Mouse (Mus musculus) embryonic facial prominence, embryonic 15.5 days (tissue): ENCODE measurements around the gene Tcf20. TPM values are rescaled to one million over a fixed set of nuclear protein-coding genes. Genes with fewer than 3 reads are reported as not detected.

Experiments
- ATAC-seq: fragments of 200-750 bp; cut with Nextera tagmentation; 2 replicates; pipeline ENCODE4 v1.8.0; 2017; ENCODE audit warnings: low read depth, moderate TSS enrichment; ENCODE audit not compliant: insufficient number of reproducible peaks, low FRiP score, low TSS enrichment
- H3K27ac ChIP-seq: fragments of 300-500 bp; sonication (generic); replicated peaks from 2 replicates; pipeline ENCODE4 v1.5.1; 2015; ENCODE audit warnings: mild to moderate bottlenecking, inconsistent platforms
- H3K27me3 ChIP-seq: fragments of 300-500 bp; sonication (generic); 2 replicates; pipeline ENCODE4 v1.6.1; 2015; ENCODE audit warnings: inconsistent platforms
- H3K36me3 ChIP-seq: fragments of 300-500 bp; sonication (generic); 2 replicates; pipeline ENCODE4 v1.6.1; 2015; ENCODE audit warnings: mild to moderate bottlenecking, inconsistent platforms
- H3K4me1 ChIP-seq: fragments of 300-500 bp; sonication (generic); 2 replicates; pipeline ENCODE4 v1.6.1; 2015; ENCODE audit warnings: inconsistent platforms
- H3K4me2 ChIP-seq: fragments of 300-500 bp; sonication (generic); replicated peaks from 2 replicates; pipeline ENCODE4 v1.6.1; 2015; ENCODE audit warnings: mild to moderate bottlenecking, inconsistent platforms
- H3K4me3 ChIP-seq: fragments of 300-500 bp; sonication (generic); replicated peaks from 2 replicates; pipeline ENCODE4 v1.5.1; 2015; ENCODE audit warnings: mild to moderate bottlenecking, inconsistent platforms
- H3K9ac ChIP-seq: fragments of 300-500 bp; sonication (generic); 2 replicates; pipeline ENCODE4 v1.6.1; 2015; ENCODE audit warnings: inconsistent platforms
- H3K9me3 ChIP-seq: fragments of 300-500 bp; sonication (generic); replicated peaks from 2 replicates; pipeline ENCODE4 v1.6.1; 2016; ENCODE audit warnings: inconsistent platforms
- WGBS: fragments of 180-500 bp; shearing (Covaris S2); methylation state at CpG from one replicate; pipeline ENCODE4 v1.1.7; 2015; 5-methylcytosine and 5-hydroxymethylcytosine counted together
- polyA plus RNA-seq: library from polyadenylated mRNA; unstranded; fragments of >200 nt; fragmentation: Nextera tagmentation; extraction: Ambion mirVana; gene quantifications from 2 replicates; pipeline ENCODE4 v1.2.1, GENCODE M21; 2015

Tcf20 gene
- polyA plus RNA-seq, 1 experiment from 2014 or later = 10.5 TPM

DNA sequence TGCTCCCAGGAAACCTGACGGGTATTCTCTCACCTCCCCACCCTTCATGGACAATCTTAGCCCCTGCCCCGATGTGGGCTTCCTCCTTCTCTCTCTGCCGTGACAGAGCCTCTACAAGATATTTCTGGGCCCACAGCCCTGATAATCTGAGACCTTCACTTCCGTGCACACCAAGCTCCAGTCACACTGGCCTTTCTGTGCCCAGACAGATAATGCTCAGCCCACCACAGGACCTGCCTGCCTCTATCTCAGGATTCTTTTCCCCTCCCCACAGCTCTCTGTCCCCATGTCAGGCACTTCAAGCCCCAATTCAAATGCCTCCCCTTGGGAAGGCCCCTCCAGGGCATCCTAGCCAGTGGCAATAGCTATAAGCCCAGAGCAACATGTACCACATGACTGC lies 31.0 kb downstream of the Tcf20 start:
- no peak overlapping the region for H3K27ac ChIP-seq

DNA sequence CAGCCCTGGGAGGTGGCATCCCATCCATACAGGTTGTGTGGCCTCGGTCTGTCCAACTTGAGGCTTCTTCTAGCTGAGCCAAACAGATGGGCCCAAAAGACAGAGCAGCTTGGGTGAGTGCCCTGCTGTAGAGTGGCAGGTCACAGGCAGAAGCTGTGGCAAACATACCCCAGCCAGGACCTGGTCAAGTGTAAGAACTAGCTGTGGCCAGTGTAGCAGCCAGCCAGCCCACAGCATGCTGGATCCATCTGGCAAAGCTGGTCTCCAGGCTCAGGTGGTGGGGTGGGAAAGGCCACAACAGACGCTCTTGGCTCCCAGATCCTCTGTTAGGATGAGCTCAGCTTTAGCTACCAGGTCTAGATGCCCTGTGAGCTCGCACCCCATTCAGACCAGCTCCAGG lies 31.4 kb downstream of the Tcf20 start:
- Histone ChIP-seq H3K27me3 (peaks cover 6% of the 10 kb centered on the region), H3K4me1 (peaks cover 84% of the 10 kb centered on the region), H3K9ac (no peak overlapping the region), H3K36me3 (no peaks in the 10 kb centered on the region), H3K4me3 (no peak overlapping the region), H3K4me2 (no peak overlapping the region), H3K27ac (no peak overlapping the region), H3K9me3 (no peaks in the 10 kb centered on the region)
- no peak for ATAC-seq
- 87% methylated on average over 3 of the region's 3 CpGs for WGBS

More for the DNA sequence above, 31.0 kb downstream of the Tcf20 start:
- H3K9ac ChIP-seq = no peak overlapping the region
- no peaks in the 10 kb centered on the region for H3K36me3 ChIP-seq
- peaks cover 6% of the 10 kb centered on the region for H3K27me3 ChIP-seq
- H3K4me2 ChIP-seq = no peak overlapping the region
- H3K4me3 ChIP-seq = no peak overlapping the region
- peaks cover 86% of the 10 kb centered on the region for H3K4me1 ChIP-seq
- no peaks in the 10 kb centered on the region for H3K9me3 ChIP-seq
- ATAC-seq = no peak
- WGBS = 58% methylated on average over 4 of the region's 4 CpGs

DNA sequence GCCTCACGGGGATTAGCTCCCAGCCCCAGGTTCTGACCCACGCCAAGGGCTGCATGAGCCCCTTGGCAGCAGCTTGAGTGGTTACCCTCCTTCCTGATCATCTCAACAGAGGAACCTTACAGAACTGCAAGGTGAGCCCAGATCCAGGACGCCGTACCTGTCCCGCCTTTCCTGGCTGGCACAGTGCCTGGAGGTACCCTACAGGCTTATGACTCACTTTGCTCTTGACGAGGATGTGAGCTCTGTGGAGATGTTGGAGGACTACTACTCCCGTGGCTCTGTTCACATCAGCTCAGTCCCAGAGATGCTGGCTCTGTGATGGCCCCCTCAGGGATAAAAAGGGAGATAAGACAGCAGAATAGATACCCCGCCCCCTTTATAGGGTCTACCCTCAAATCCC lies 32.4 kb downstream of the Tcf20 start:
- Histone ChIP-seq H3K4me1 (peaks cover 84% of the 10 kb centered on the region), H3K27ac (no peak overlapping the region), H3K27me3 (peaks cover 4% of the 10 kb centered on the region), H3K4me3 (no peak overlapping the region), H3K9me3 (no peaks in the 10 kb centered on the region), H3K4me2 (no peak overlapping the region), H3K36me3 (no peaks in the 10 kb centered on the region), H3K9ac (no peak overlapping the region)
- no peak for ATAC-seq
- WGBS = 57% methylated on average over 8 of the region's 8 CpGs

DNA sequence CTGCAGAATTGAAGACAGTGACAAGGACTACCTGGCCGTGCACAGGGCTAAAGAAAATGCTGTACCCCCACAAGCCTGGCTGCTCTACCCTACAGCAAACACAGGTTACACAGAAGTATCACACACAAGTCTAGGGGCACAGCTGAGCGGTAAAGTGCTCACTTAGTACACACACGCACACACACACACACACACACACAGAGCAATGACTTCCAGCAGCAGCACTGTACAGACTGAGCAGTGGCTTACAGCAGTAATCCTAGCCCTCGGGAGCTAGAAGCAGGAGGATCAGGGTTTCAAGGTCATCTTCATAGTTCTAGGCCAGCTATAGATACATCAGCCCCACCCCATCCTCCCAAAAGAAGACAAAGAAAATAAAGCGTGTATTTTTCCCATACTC lies 33.6 kb downstream of the Tcf20 start:
- H3K4me1 ChIP-seq = peaks cover 75% of the 10 kb centered on the region
- no peak overlapping the region for H3K4me2 ChIP-seq
- H3K9ac ChIP-seq = no peak overlapping the region
- no peaks in the 10 kb centered on the region for H3K9me3 ChIP-seq
- H3K4me3 ChIP-seq = no peak overlapping the region
- H3K36me3 ChIP-seq = no peaks in the 10 kb centered on the region
- H3K27me3 ChIP-seq = peaks cover 4% of the 10 kb centered on the region
- H3K27ac ChIP-seq = no peak overlapping the region
- ATAC-seq = no peak
- WGBS = 55% methylated on average over 5 of the region's 5 CpGs

DNA sequence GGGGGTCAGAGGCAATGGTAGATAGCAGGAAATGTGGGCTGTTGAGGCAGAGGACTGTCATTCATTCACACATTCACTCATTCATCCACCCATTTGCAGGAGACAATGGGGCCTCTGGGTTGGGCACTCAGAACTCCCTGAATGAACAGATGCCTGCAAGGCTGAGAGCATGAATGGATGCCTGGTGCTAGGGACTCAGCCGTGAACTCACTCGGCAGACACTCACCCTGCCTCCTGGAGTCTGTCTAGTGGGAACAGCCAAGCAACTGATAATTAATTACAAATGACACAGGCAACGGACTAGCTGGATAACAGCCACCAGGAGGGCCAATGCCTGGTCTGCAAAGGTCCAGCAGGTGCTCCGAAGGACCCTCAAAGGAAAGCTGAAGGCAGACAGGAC lies 34.6 kb downstream of the Tcf20 start:
- H3K4me3 ChIP-seq = no peak overlapping the region
- no peaks in the 10 kb centered on the region for H3K36me3 ChIP-seq
- no peaks in the 10 kb centered on the region for H3K9me3 ChIP-seq
- WGBS = 37% methylated on average over 4 of the region's 4 CpGs
- no peak overlapping the region for H3K9ac ChIP-seq
- no peak for ATAC-seq
- H3K4me1 ChIP-seq = peaks cover 75% of the 10 kb centered on the region
- peaks cover 4% of the 10 kb centered on the region for H3K27me3 ChIP-seq
- no peak overlapping the region for H3K4me2 ChIP-seq
- no peak overlapping the region for H3K27ac ChIP-seq

DNA sequence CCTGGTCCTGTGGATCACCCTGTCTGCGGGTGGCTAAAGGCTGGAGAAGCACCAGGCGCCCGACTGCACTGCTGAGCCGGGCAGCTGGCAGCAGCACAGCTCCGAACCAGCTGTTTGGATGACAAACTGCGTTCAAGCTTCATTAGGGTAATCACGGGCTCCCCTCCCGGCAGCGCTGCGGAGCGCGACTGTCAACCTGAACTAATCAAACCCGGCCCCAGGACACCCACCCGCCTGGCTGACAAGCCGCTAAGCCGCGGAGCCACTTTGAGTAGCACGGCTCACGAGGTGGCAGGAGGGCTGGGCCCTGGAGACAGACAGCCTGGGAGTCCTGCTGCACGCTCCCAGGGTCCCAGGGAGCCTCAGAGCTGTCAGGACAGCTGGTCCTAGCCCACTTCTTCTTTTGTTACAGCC lies 35.4 kb downstream of the Tcf20 start:
- H3K4me2 ChIP-seq = peak overlapping the region; percentile 24; the same call in 1 of the 2 replicates
- peaks cover 4% of the 10 kb centered on the region for H3K27me3 ChIP-seq
- H3K4me1 ChIP-seq = peaks cover 76% of the 10 kb centered on the region
- 9% methylated on average over 20 of the region's 20 CpGs for WGBS
- no peak overlapping the region for H3K27ac ChIP-seq
- peak; percentile 55; the same call in 1 of the 2 replicates for ATAC-seq
- no peak overlapping the region for H3K4me3 ChIP-seq
- no peaks in the 10 kb centered on the region for H3K36me3 ChIP-seq
- H3K9ac ChIP-seq = no peak overlapping the region
- no peaks in the 10 kb centered on the region for H3K9me3 ChIP-seq

DNA sequence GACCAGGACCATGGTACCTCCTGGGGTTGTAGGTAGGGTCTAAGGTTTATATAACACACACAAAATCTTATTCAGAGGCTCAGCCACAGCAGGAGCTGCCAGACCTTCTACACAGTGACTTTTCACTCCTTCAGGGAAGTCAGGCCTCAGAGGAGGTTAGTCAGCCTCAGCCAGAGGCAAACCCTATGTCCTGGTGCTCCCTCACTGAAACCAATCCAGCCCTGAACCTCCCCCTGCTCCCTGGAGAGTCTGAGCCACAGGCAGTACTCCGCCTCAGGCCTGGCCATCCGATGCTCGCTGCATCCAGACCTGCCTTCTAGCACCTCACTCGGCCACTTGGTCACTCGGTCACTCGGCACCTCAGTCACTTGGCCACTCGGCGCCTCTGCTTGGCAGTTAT lies 37.4 kb downstream of the Tcf20 start:
- Histone ChIP-seq H3K9ac (no peak overlapping the region), H3K4me3 (no peak overlapping the region), H3K4me1 (peaks cover 66% of the 10 kb centered on the region), H3K27me3 (peaks cover 4% of the 10 kb centered on the region), H3K36me3 (no peaks in the 10 kb centered on the region), H3K4me2 (no peak overlapping the region), H3K9me3 (no peaks in the 10 kb centered on the region), H3K27ac (no peak overlapping the region)
- no peak for ATAC-seq
- 76% methylated on average over 8 of the region's 8 CpGs for WGBS

DNA sequence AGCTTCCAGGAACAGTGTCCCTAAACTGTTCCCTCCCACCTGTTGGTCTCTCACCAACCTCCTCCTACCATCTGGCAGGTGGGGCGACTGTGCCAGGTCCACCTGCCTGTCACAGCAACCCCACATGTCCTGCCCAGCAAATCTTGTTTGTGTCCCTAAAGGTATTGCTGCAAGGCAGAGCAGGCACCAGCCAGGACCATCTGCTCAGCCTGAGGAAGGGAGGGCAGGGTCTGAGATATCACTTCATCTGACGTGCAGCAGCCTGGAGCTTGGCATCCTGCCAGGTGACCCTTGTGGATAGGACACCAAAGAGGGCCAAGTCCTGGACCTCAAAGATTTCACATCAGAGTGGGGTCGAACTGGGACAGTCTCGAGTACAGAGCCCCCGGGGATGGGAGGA lies 40.2 kb downstream of the Tcf20 start:
- peaks cover 43% of the 10 kb centered on the region for H3K4me1 ChIP-seq
- WGBS = 68% methylated on average over 5 of the region's 5 CpGs
- H3K9me3 ChIP-seq = no peaks in the 10 kb centered on the region

DNA sequence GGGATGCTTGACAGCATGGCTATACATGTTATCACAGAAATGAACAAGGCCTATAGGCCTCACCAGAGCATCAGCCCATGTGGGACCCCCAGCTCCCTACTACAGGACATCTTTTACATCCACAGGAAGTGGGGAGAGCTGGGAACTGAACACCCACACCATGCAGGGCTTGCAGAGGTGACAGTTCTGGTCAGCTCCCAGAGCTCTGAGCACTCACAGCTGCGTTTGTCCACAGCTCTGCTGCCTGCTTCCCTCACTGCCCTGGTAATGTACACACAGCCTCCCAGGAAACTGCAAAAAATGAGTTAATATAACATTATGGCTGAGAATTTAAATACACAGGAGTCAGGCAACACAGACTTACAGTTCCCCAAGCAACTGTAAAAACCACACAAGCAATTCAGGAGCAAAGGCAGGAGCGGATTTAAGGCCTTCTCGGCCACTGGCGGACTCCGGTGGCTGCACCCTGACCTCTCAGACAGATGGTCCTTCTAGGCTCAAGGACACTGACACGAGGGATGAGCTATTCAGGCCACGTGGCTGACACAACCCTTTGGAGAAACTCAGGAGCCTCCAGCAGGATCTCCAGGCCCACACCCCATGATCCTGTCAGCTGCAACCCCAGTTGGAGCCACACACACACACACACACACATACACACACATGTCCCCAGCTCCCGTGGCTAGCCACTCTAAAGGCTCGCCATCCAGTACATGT lies 43.0 kb downstream of the Tcf20 start:
- Histone ChIP-seq H3K27me3 (no peaks in the 10 kb centered on the region), H3K4me1 (peaks cover 48% of the 10 kb centered on the region)
- WGBS = 81% methylated on average over 9 of the region's 9 CpGs

More for the DNA sequence above, 40.2 kb downstream of the Tcf20 start:
- Histone ChIP-seq H3K4me2 (no peak overlapping the region), H3K9ac (no peak overlapping the region), H3K4me3 (no peak overlapping the region), H3K27me3 (peaks cover 4% of the 10 kb centered on the region; the same call in 1 of the 2 replicates), H3K27ac (no peak overlapping the region), H3K36me3 (no peaks in the 10 kb centered on the region)
- no peak for ATAC-seq

DNA sequence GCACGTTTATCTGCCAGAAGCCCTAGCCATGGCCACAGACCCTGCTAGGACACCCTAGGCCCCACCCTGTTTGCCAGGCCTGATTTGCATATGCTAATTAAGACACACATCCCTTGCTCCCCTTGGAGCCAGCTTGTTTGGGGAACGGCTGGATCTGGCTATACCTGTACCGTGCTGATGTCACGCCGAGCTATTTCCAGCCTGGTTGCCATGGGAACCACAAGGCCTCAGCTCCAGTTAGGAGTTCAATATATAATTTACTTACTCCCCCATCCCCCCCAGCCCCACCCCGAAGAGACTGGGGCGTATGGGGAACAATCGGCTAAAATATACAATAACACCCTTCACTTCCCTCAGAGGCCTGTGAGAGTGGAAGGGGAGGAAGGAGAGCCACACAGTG lies 45.9 kb downstream of the Tcf20 start:
- H3K27me3 ChIP-seq = no peaks in the 10 kb centered on the region
- H3K4me2 ChIP-seq = no peak overlapping the region
- H3K9me3 ChIP-seq = no peaks in the 10 kb centered on the region
- WGBS = 38% methylated on average over 8 of the region's 8 CpGs
- H3K4me1 ChIP-seq = peaks cover 57% of the 10 kb centered on the region
- no peak overlapping the region for H3K4me3 ChIP-seq
- ATAC-seq = peak; percentile 21; the same call in 1 of the 2 replicates
- H3K27ac ChIP-seq = 0 out of 2 replicates have a peak overlapping the region, but pooled peaks have one; percentile 22
- H3K9ac ChIP-seq = no peak overlapping the region
- no peaks in the 10 kb centered on the region for H3K36me3 ChIP-seq

More for the DNA sequence above, 43.0 kb downstream of the Tcf20 start:
- Histone ChIP-seq H3K36me3 (no peaks in the 10 kb centered on the region), H3K4me3 (no peak overlapping the region), H3K27ac (no peak overlapping the region), H3K4me2 (no peak overlapping the region), H3K9me3 (no peaks in the 10 kb centered on the region), H3K9ac (no peak overlapping the region)
- ATAC-seq = no peak

DNA sequence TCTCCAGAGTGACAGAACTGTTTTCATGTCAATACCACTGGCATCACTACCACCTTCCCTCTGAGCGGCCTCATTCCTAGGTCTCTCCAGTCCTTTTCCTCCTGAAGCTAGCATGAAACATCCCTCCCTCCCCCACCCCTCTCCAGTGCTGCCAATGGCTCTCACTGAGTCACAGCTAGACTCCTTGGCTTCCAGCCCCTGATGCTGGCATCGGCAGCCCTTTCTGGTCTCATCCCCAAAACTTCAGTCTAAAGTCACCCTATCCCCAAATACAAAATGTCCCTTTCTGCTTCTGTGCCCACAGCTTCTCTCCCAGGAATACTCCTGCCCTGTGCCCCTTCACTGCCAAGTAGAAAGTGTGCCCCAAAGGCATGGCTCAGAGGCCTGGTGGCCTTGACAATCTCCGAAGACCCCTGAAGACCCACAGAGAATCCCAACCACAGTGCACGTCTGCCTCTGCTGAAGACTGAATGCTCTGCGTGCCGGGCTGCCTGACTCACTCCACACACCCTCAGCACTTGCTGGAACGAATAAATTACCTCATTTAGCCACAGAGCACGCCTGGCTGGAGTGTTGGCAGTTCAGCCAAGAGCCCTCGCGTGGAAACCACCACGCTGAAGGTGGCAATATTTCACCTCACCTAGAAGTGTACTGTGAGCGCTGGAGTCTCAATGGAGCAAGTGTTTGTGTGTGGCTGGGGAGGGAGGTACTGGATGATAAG lies 47.0 kb downstream of the Tcf20 start:
- no peaks in the 10 kb centered on the region for H3K27me3 ChIP-seq
- H3K27ac ChIP-seq = peak overlapping the region; percentile 12; the same call in 1 of the 2 replicates
- no peak for ATAC-seq
- H3K9ac ChIP-seq = no peak overlapping the region
- no peaks in the 10 kb centered on the region for H3K9me3 ChIP-seq
- H3K36me3 ChIP-seq = no peaks in the 10 kb centered on the region
- peaks cover 68% of the 10 kb centered on the region for H3K4me1 ChIP-seq
- H3K4me2 ChIP-seq = no peak overlapping the region
- WGBS = 44% methylated on average over 12 of the region's 12 CpGs
- H3K4me3 ChIP-seq = no peak overlapping the region
